Mouse (Mus musculus) ES-E14 (cell line): Measurements from ENCODE around the gene Gcm1.

Experiments
- CHD2 ChIP-seq: IDR thresholded peaks from 2 replicates; pipeline ENCODE4 v1.6.1; 2014; ENCODE audit warnings: mild to moderate bottlenecking, low read depth, low read length, inconsistent platforms
- HCFC1 ChIP-seq: IDR thresholded peaks from 2 replicates; pipeline ENCODE4 v1.6.1; 2012; ENCODE audit warnings: low read length, inconsistent platforms, borderline replicate concordance; ENCODE audit not compliant: insufficient read depth
- MAFK ChIP-seq: IDR thresholded peaks from 2 replicates; pipeline ENCODE4 v1.6.1; 2014; ENCODE audit warnings: mild to moderate bottlenecking, low read depth, low read length, inconsistent platforms; ENCODE audit not compliant: insufficient read depth
- ZC3H11A ChIP-seq: IDR thresholded peaks from 2 replicates; pipeline ENCODE4 v1.6.1; 2012; ENCODE audit warnings: low read depth, mild to moderate bottlenecking, inconsistent platforms, low read length, borderline replicate concordance
- ZNF384 ChIP-seq: IDR thresholded peaks from 2 replicates; pipeline ENCODE4 v1.6.1; 2012; ENCODE audit warnings: low read depth, low read length, inconsistent platforms

DNA sequence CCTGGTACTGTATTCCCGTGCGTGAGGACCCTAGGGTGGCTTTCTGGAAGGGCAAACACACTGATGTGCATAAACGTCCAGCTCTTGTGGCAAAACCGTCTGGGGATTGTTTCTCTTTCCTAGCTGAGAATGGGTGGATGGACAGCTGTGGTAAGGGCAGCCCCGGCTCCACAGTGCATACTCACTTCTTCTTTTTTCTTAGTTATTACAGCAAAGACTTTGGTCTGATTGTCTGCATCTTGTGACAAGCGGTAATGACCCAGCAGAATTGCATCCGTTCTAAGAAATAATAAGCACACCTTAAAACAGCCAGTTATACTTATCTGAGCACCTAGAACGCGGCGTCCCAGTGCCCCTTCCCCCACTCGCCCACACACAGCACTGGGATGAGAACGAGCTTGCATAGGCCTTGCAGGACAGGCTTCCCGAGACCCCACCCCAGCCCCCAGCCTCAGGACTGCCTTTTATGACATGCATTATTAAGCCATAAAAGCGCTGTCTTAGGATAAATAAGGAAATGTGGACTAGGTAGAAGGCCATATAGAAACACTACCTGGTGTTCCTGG lies 34.1 kb downstream of the Gcm1 start:
- TF ChIP-seq CHD2 (no peak), ZC3H11A (no peak), ZNF384 (no peak), HCFC1 (no peak), MAFK (no peak)
